Mouse (Mus musculus): ENCODE measurements around the gene Gm10282. TPM values are rescaled to one million over a fixed set of nuclear protein-coding genes. Genes with fewer than 3 reads are reported as not detected.

Gene Gm10282
- total RNA-seq, 2 experiments from 2014 or later: 2.8 to 4.8 TPM

DNA sequence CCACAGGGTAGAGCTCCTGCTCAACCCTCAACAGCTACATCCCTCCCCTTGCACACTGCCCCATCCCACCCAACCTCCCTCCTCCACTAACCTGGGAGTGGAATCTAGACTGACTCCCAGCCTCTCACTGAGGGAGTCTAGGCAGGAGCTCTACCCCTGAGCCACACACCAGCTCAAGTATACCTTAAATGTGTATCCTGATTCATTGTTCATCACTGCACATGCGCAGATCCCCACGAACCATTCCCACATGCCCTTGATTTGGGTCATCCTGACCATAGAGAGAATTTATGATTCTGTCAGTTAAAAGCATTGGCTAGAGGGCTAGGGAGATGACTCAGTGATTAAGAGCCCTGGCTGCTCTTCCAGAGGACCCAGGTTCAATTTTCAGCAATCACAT, 42.3 kb downstream of the Gm10282 start:
- H3K4me3 ChIP-seq: no peak overlapping the region
- intact Hi-C loops (cut with DNase I): loop anchor here (1.0 kb wide), 1 partner anchor 104 kb away; no protein-coding TSS in a partner anchor
- no peak for DNase-seq
- no peak for TF ChIP-seq CTCF (IDR thresholded peaks at IDR 0.05)
- H3K27ac ChIP-seq: peak overlapping the region; percentile 74

DNA sequence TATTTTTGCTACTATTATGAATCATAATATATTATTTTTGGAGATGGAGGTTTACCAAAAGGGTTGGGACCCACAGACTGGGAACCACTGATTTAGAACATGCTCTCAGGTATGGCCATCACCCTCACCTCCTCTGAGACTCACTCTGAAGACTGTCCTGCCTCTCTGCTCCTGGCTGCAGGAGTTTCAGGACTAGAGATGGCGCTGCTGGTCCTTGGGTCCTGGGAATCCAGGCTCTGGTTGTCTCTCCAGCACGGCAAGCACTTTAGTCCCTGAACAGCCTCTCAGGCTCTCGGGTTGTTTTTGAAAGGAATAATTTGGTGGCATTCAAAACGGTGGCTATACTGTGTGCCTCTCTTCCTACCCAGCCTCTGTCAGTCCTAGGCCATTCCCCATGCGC, 43.2 kb downstream of the Gm10282 start:
- peak overlapping the region; percentile 74 for H3K27ac ChIP-seq
- H3K4me3 ChIP-seq: no peak overlapping the region
- TF ChIP-seq CTCF (IDR thresholded peaks at IDR 0.05): peak; percentile 68
- intact Hi-C loops (cut with DNase I): loop anchor here (1.0 kb wide), 1 partner anchor 104 kb away; no protein-coding TSS in a partner anchor
- peak; percentile 58 for DNase-seq

DNA sequence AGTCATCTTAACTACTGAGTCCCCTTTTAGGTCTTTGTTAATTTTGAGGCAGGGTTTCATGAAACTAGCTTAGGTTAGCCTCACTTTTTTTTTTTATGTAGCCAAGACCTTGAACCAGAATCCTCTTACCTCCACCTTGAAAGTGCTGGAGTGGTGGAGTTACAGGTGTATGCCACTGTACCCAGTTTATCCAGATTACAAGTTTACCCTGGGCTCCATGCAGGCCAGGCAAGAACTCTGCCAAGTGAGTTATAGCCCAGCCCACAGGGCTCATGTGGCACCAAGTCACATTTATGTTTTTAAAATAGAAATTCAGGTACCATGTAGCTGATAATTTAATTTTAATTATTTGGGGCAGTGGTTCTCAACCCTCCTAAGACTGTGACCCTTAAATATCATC, 43.6 kb downstream of the Gm10282 start:
- H3K27ac ChIP-seq: peak overlapping the region; percentile 74
- DNase-seq: no peak
- intact Hi-C loops (cut with DNase I): no loop called here

DNA sequence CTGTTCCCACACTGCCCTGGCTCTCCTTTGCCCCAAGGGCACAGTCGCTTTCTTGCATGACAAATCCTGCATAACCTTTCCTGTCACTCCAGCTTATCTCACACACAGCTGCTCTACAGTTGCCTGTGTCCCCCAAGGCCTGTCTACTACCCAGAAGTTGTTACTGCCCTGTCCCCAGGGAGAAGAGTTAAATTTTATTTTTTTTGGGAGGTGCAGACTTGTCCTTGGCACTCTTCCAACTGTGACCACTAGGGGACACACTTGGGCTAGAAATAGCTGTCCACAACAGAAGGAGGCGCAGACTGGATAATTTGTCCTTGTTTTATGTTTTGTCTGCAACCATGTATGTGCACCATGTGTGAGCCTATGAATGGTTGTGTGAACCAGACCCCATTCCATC, 44.0 kb downstream of the Gm10282 start:
- intact Hi-C loops (cut with DNase I): no loop called here
- peak; percentile 42 for DNase-seq
- H3K4me3 ChIP-seq: no peak overlapping the region
- TF ChIP-seq CTCF (IDR thresholded peaks at IDR 0.05): peak; percentile 67
- H3K27ac ChIP-seq: peak overlapping the region; percentile 74

More for the DNA sequence above, 43.6 kb downstream of the Gm10282 start:
- no peak overlapping the region for H3K4me3 ChIP-seq
- TF ChIP-seq CTCF (IDR thresholded peaks at IDR 0.05): no peak

DNA sequence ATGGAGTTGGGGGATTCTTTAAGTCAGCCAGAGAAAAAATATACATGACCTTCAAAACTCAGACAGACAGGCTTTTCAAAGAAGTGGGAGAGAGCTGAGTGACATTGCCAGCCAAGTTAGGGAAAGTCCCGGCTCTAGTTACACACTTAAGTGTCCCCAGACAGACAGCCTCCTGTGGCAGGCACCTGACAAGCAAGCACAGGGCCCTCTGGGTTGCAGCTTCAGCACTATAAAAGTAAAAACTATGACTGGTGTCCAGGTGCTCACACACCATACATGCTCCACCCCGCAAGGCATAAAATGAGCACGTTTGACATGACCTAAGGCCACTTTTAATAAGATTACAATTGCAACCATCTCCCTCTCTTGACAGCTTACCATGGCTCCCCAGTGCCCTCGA, 44.5 kb downstream of the Gm10282 start:
- no peak overlapping the region for H3K4me3 ChIP-seq
- DNase-seq: peak; percentile 48
- intact Hi-C loops (cut with DNase I): no loop called here
- peak overlapping the region; percentile 74 for H3K27ac ChIP-seq
- no peak for TF ChIP-seq CTCF (IDR thresholded peaks at IDR 0.05)

DNA sequence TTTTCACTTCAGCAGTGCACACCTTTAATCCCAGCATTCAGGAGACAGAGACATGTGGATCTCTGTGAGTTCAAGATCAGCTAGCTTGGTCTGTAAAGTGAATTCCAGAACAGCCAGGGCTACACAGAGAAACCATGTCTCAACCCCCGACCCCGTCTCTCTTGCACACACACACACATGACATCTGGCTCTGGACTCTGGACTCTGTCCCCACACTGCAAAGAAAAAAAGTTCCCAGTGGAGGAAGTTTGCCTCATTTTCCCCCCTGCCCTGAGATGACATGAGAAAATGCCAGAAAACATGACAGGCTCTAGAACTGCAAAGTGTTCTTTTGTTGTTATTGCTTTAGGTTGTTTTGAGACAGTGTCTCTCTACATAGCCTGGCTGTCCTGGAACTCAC, 45.2 kb downstream of the Gm10282 start:
- Histone ChIP-seq H3K27ac (peak overlapping the region; percentile 74; the same call in 1 of the 2 replicates), H3K4me3 (no peak overlapping the region)
- intact Hi-C loops (cut with DNase I): no loop called here
- no peak for DNase-seq
- no peak for TF ChIP-seq CTCF (IDR thresholded peaks at IDR 0.05)

DNA sequence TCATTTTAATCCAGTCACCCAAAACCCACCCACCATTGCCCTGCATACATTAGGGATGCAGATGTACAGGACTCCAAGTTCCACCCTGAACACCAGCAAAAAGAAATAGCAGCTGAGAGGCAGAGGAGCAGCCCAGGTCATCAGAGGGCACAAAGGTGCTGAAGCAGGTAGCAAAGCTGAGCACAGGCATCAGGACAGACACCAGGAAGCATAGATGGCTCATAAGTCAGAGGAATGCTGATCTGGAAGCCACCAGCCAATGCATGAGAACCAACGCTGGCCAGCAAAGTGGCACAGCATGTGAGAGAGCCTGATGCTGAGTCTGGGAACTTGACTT, 47.2 kb downstream of the Gm10282 start:
- intact Hi-C loops (cut with DNase I): loop anchor here (1.0 kb wide), 1 partner anchor 108 kb away; no protein-coding TSS in a partner anchor

DNA sequence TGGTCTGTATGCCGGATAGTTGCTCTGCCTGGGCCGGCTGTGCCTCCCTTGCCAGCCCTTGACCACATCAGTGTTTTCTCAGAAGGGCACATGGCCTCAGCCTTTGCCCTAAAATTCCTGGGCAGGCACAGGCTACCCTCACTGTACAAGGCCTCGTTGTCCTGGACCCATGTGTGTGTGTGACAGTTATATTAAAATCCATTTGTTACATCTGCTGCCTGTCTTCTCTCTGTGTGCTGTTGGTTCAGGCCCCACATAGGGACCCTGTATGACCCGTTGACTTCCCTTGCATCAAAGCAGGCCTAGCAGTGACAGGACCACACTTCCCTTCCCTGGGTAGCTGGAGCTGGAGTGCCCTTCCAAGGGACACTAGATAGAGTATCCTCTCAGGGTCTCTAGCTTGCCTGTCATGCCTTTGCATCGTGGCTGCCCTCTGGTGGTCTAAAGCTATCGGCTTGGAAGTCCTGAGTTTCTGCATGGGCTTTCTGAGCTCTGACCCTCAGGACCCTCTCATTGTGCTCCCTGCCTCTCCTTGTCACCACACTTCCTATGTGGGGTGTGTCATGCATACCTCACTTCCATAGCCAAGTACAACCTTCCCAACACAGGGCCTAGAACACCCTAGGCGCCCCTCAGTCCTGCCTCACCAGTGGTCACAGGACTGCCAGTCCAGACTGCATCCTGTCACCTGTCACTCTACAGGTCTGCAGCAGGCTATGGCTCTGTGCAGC, 47.7 kb downstream of the Gm10282 start:
- Histone ChIP-seq H3K27ac (no peak overlapping the region), H3K4me3 (no peak overlapping the region)
- peak; percentile 48 for DNase-seq
- intact Hi-C loops (cut with DNase I): no loop called here
- TF ChIP-seq CTCF (IDR thresholded peaks at IDR 0.05): peak; percentile 54

More for the DNA sequence above, 47.2 kb downstream of the Gm10282 start:
- Histone ChIP-seq H3K4me3 (no peak overlapping the region), H3K27ac (no peak overlapping the region)
- TF ChIP-seq CTCF (IDR thresholded peaks at IDR 0.05): no peak
- DNase-seq: no peak

Other genes with a start within 250 kb of the Gm10282 start
- gene Olfr373, start 222.1 kb downstream of the Gm10282 start, total RNA-seq (2021): not detected
- gene Olfr374, start 198.2 kb downstream of the Gm10282 start, total RNA-seq (2021): not detected
- gene Tpm4, start 170.3 kb downstream of the Gm10282 start, total RNA-seq (2021): 10 to 100 TPM; 22.2 to 44.0 TPM
- 10 to 100 TPM; 10.4 to 11.4 TPM for gene Rab8a, start 144.1 kb downstream of the Gm10282 start, total RNA-seq (2021)
- not detected for gene Hsh2d, start 115.6 kb downstream of the Gm10282 start, total RNA-seq (2021)
- gene Cib3, start 92.4 kb downstream of the Gm10282 start, total RNA-seq (2021): not detected
- not detected for gene Gm11034, start 91.6 kb downstream of the Gm10282 start, total RNA-seq (2021)
- 1 to 10 TPM; 7.8 to 9.5 TPM for gene Fam32a, start 85.5 kb downstream of the Gm10282 start, total RNA-seq (2021)
- 10 to 100 TPM; 25.8 to 26.0 TPM for gene Ap1m1, start 65.2 kb downstream of the Gm10282 start, total RNA-seq (2021)
- gene Klf2, start 13.8 kb upstream of the Gm10282 start, total RNA-seq (2021): 10 to 100 TPM in 1 of 2 experiments, 1 to 10 TPM in 1; 9.1 to 38.9 TPM
- 10 to 100 TPM; 25.5 to 27.5 TPM for gene Eps15l1, start 116.2 kb upstream of the Gm10282 start, total RNA-seq (2021)
- gene Calr3, start 138.6 kb upstream of the Gm10282 start, total RNA-seq (2021): 1 to 10 TPM; 3.1 to 4.2 TPM
- gene 1700030K09Rik, start 138.6 kb upstream of the Gm10282 start, total RNA-seq (2021): 1 to 10 TPM; 3.3 to 4.8 TPM
- gene Cherp, start 170.0 kb upstream of the Gm10282 start, total RNA-seq (2021): 10 to 100 TPM; 19.7 to 26.1 TPM
- gene Slc35e1, start 187.4 kb upstream of the Gm10282 start, total RNA-seq (2021): 10 to 100 TPM; 44.8 to 52.0 TPM
- gene Med26, start 243.0 kb upstream of the Gm10282 start, total RNA-seq (2021): 10 to 100 TPM in 1 of 2 experiments, 1 to 10 TPM in 1; 7.0 to 17.2 TPM

All from gastrocnemius, adult 2 months (tissue).